Mouse (Mus musculus) megakaryocyte, embryonic 14.5 days (primary cell): Measurements from ENCODE around the gene Jhy. TPM values are rescaled to one million over a fixed set of nuclear protein-coding genes. Genes with fewer than 3 reads are reported as not detected.

ENCODE experiments used
- H3K27me3 ChIP-seq: replicated peaks from 2 replicates; pipeline ENCODE3; 2012; ENCODE audit warnings: inconsistent platforms
- H3K36me3 ChIP-seq: replicated peaks from 2 replicates; pipeline ENCODE3; 2012; ENCODE audit warnings: low read length, inconsistent platforms, mixed read lengths
- H3K4me1 ChIP-seq: 2 replicates; pipeline ENCODE4 v1.6.1; 2012; ENCODE audit warnings: inconsistent platforms
- H3K4me3 ChIP-seq: replicated peaks from 2 replicates; pipeline ENCODE3; 2012; ENCODE audit warnings: moderate library complexity, mild to moderate bottlenecking, inconsistent platforms
- H3K9me3 ChIP-seq: 2 replicates; pipeline ENCODE4 v1.6.1; 2012; ENCODE audit warnings: inconsistent platforms
- FLI1 ChIP-seq: IDR thresholded peaks from 2 replicates; pipeline ENCODE4 v1.6.1; 2012; ENCODE audit warnings: low read length, inconsistent platforms, mixed read lengths
- GATA1 ChIP-seq: IDR thresholded peaks from 3 replicates; pipeline ENCODE4 v1.6.1; 2012; ENCODE audit warnings: mixed read lengths, low read length, inconsistent platforms, borderline replicate concordance
- polyA plus RNA-seq: library from polyadenylated mRNA; stranded (reverse); fragments of >175 nt; gene quantifications from 2 replicates; pipeline ENCODE4 v1.2.3, GENCODE M21; 2012; ENCODE audit warnings: low replicate concordance; ENCODE audit not compliant: insufficient read depth

Jhy gene
- polyA plus RNA-seq, 1 experiment, result 1.1 TPM

GRCm38 (mm10) chr9:40870331-40870730 lies 93.6 kb downstream of the Jhy start:
- peaks cover 63% of the 10 kb centered on the region for H3K27me3 ChIP-seq
- no peak for TF ChIP-seq GATA1
- TF ChIP-seq FLI1, result no peak
- H3K9me3 ChIP-seq, result 0 out of 2 replicates have a peak, but pooled peaks cover under 1% of the 10 kb centered on the region
- H3K4me1 ChIP-seq, result peaks cover 18% of the 10 kb centered on the region
- no peaks in the 10 kb centered on the region for H3K36me3 ChIP-seq
- H3K4me3 ChIP-seq, result no peak overlapping the region

- Histone ChIP-seq H3K4me1 (peaks cover 4% of the 10 kb centered on the region; the same call in 1 of the 2 replicates), H3K36me3 (no peaks in the 10 kb centered on the region), H3K27me3 (peaks cover 40% of the 10 kb centered on the region), H3K9me3 (no peaks in the 10 kb centered on the region), H3K4me3 (no peak overlapping the region)
- TF ChIP-seq GATA1, result no peak
- TF ChIP-seq FLI1, result no peak
Measured at GRCm38 (mm10) chr9:40859196-40859595, 104.7 kb downstream of the Jhy start.

- Histone ChIP-seq H3K36me3 (no peaks in the 10 kb centered on the region), H3K27me3 (peaks cover 43% of the 10 kb centered on the region), H3K9me3 (no peaks in the 10 kb centered on the region), H3K4me1 (peaks cover 4% of the 10 kb centered on the region; the same call in 1 of the 2 replicates), H3K4me3 (peak overlapping the region; percentile 88)
- TF ChIP-seq FLI1 (no peak), GATA1 (no peak)
Measured at GRCm38 (mm10) chr9:40858461-40859160, 105.3 kb downstream of the Jhy start.

GRCm38 (mm10) chr9:40851515-40851914 lies 112.4 kb downstream of the Jhy start:
- TF ChIP-seq FLI1 (no peak), GATA1 (no peak)
- H3K9me3 ChIP-seq, result no peaks in the 10 kb centered on the region
- H3K36me3 ChIP-seq, result no peaks in the 10 kb centered on the region
- H3K4me3 ChIP-seq, result no peak overlapping the region
- peaks cover 31% of the 10 kb centered on the region for H3K27me3 ChIP-seq
- no peaks in the 10 kb centered on the region for H3K4me1 ChIP-seq

Other genes starting within 250 kb of the Jhy start
- 811 and 986 TPM in 2 replicates for gene Hspa8, start 163.1 kb downstream of the Jhy start, polyA plus RNA-seq
- not detected in 2 replicates for gene Bsx, start 90.0 kb downstream of the Jhy start, polyA plus RNA-seq
- 0.40 and 0.49 TPM in 2 replicates for gene Crtam, start 40.5 kb upstream of the Jhy start, polyA plus RNA-seq
- 85.5 and 255 TPM in 2 replicates for gene Ubash3b, start 197.6 kb upstream of the Jhy start, polyA plus RNA-seq